Mouse (Mus musculus) intestine, postnatal 0 days (tissue): ENCODE measurements around the gene Mgat4c. TPM values are rescaled to one million over a fixed set of nuclear protein-coding genes. Genes with fewer than 3 reads are reported as not detected.

ENCODE experiments used
- ATAC-seq: fragments of 200-750 bp; cut with Nextera tagmentation; 2 replicates; pipeline ENCODE4 v1.8.0; 2017; ENCODE audit warnings: mild to moderate bottlenecking, moderate TSS enrichment, moderate library complexity
- H3K27ac ChIP-seq: fragments of 300-500 bp; sonication (generic); 2 replicates; pipeline ENCODE4 v1.5.1; 2014; ENCODE audit warnings: mild to moderate bottlenecking, low read depth, low read length, moderate library complexity
- H3K27me3 ChIP-seq: fragments of 300-500 bp; sonication (generic); replicated peaks from 2 replicates; pipeline ENCODE4 v1.6.1; 2014; ENCODE audit warnings: low read length, mixed read lengths; ENCODE audit not compliant: control insufficient read depth, insufficient read depth
- H3K36me3 ChIP-seq: fragments of 300-500 bp; sonication (generic); 2 replicates; pipeline ENCODE4 v1.6.1; 2014; ENCODE audit warnings: mild to moderate bottlenecking, moderate library complexity; ENCODE audit not compliant: control insufficient read depth, insufficient read depth
- H3K4me1 ChIP-seq: fragments of 300-500 bp; sonication (generic); replicated peaks from 2 replicates; pipeline ENCODE4 v1.6.1; 2014; ENCODE audit warnings: antibody characterized with exemption, low read length, mixed read lengths; ENCODE audit not compliant: control insufficient read depth, insufficient read depth
- H3K4me2 ChIP-seq: fragments of 300-500 bp; sonication (generic); replicated peaks from 2 replicates; pipeline ENCODE4 v1.6.1; 2014; ENCODE audit warnings: low read depth, mild to moderate bottlenecking, moderate library complexity
- H3K4me3 ChIP-seq: fragments of 300-500 bp; sonication (generic); 2 replicates; pipeline ENCODE4 v1.5.1; 2014; ENCODE audit warnings: low read depth, low read length
- H3K9ac ChIP-seq: fragments of 300-500 bp; sonication (generic); 2 replicates; pipeline ENCODE4 v1.6.1; 2014; ENCODE audit warnings: mild to moderate bottlenecking, low read depth, low read length
- H3K9me3 ChIP-seq: fragments of 300-500 bp; sonication (generic); 2 replicates; pipeline ENCODE4 v1.6.1; 2016; ENCODE audit warnings: mixed run types; ENCODE audit not compliant: control insufficient read depth
- CTCF ChIP-seq: sonication (generic); IDR thresholded peaks from 2 replicates; pipeline ENCODE4 v1.5.1; 2016; ENCODE audit warnings: low read depth, mild to moderate bottlenecking, control low read depth, antibody characterized with exemption, moderate library complexity
- WGBS: fragments of 180-500 bp; shearing (Covaris S2); extraction: QIAGEN DNeasy Blood & Tissue Kit; methylation state at CpG from one replicate; pipeline ENCODE4 v1.1.7; 2014; 5-methylcytosine and 5-hydroxymethylcytosine counted together
- polyA plus RNA-seq: library from polyadenylated mRNA; unstranded; fragments of >200 nt; fragmentation: Nextera tagmentation; extraction: Ambion mirVana; gene quantifications from 2 replicates; pipeline ENCODE4 v1.2.1, GENCODE M21; 2015

Gene Mgat4c
- polyA plus RNA-seq, 1 experiment from 2014 or later, result 42.5 TPM

GRCm38 (mm10) chr10:102074541-102075398 lies 393.5 kb downstream of the Mgat4c start:
- ATAC-seq, result no peak
- no peak for TF ChIP-seq CTCF
- H3K27ac ChIP-seq, result no peak overlapping the region
- H3K36me3 ChIP-seq, result no peaks in the 10 kb centered on the region
- no peaks in the 10 kb centered on the region for H3K27me3 ChIP-seq
- no peak overlapping the region for H3K4me3 ChIP-seq
- no peak overlapping the region for H3K4me2 ChIP-seq
- no peak overlapping the region for H3K9ac ChIP-seq
- H3K9me3 ChIP-seq, result no peaks in the 10 kb centered on the region
- H3K4me1 ChIP-seq, result no peaks in the 10 kb centered on the region

- Histone ChIP-seq H3K4me1 (no peaks in the 10 kb centered on the region), H3K27ac (no peak overlapping the region), H3K9ac (no peak overlapping the region), H3K36me3 (no peaks in the 10 kb centered on the region), H3K4me2 (no peak overlapping the region), H3K4me3 (no peak overlapping the region), H3K27me3 (no peaks in the 10 kb centered on the region), H3K9me3 (no peaks in the 10 kb centered on the region)
- TF ChIP-seq CTCF, result no peak
- ATAC-seq, result no peak
- WGBS, result 71% methylated on average over 1 of the region's 1 CpGs
Observed at GRCm38 (mm10) chr10:102123153-102123552, 441.9 kb downstream of the Mgat4c start.

- H3K4me3 ChIP-seq, result no peak overlapping the region
- H3K4me2 ChIP-seq, result no peak overlapping the region
- no peak for TF ChIP-seq CTCF
- no peaks in the 10 kb centered on the region for H3K9me3 ChIP-seq
- H3K27me3 ChIP-seq, result no peaks in the 10 kb centered on the region
- no peaks in the 10 kb centered on the region for H3K4me1 ChIP-seq
- H3K36me3 ChIP-seq, result no peaks in the 10 kb centered on the region
- ATAC-seq, result no peak
- WGBS, result 75% methylated on average over 4 of the region's 4 CpGs
- no peak overlapping the region for H3K9ac ChIP-seq
- H3K27ac ChIP-seq, result no peak overlapping the region
Observed at GRCm38 (mm10) chr10:102127340-102127739, 446.1 kb downstream of the Mgat4c start.

DNA sequence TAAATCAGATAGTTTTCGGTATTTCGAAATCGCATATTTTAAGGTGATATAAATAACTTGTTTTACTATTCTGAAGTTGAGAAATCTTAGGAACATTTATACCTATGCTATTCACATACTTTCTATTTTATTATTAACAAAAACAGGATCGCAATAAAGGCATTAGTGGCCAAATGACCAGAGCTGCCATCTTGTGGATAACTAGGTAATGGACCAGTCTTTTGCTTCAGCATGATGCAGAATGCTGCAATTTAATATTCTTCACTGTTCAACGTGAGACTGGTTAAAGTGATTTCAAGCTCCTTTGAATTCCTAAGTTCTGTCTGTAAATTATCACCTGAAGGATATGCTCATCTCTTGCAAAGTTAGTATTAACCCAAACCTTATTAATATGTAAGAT lies 473.6 kb downstream of the Mgat4c start:
- Histone ChIP-seq H3K36me3 (no peaks in the 10 kb centered on the region), H3K9me3 (no peaks in the 10 kb centered on the region), H3K27ac (no peak overlapping the region), H3K4me3 (no peak overlapping the region), H3K4me1 (no peaks in the 10 kb centered on the region), H3K27me3 (no peaks in the 10 kb centered on the region), H3K9ac (no peak overlapping the region), H3K4me2 (no peak overlapping the region)
- peak; percentile 44 for TF ChIP-seq CTCF
- 76% methylated on average over 5 of the region's 5 CpGs for WGBS
- ATAC-seq, result no peak

DNA sequence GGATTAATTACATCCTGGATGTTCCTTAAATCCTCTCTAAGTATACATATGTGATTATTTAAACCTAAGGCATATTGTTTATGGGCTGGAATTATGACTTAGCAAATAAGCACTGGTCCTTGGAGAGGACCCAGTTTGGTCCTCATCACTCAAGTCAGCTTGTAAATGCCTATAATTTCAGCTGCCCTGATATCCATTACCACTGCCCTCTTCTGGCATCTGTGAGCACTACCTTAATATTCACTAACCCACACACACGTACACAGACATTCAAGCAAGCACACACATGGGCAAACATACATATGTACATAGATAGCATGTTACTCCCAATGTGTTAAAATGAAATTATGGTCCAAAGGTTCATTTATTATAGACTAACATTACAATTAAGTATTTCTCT lies 474.6 kb downstream of the Mgat4c start:
- no peak for ATAC-seq
- H3K4me1 ChIP-seq, result no peaks in the 10 kb centered on the region
- no peaks in the 10 kb centered on the region for H3K27me3 ChIP-seq
- no peak overlapping the region for H3K4me3 ChIP-seq
- H3K36me3 ChIP-seq, result no peaks in the 10 kb centered on the region
- H3K4me2 ChIP-seq, result no peak overlapping the region
- peak; percentile 30; the same call in 1 of the 2 replicates for TF ChIP-seq CTCF
- WGBS, result 52% methylated on average over 1 of the region's 1 CpGs
- H3K9me3 ChIP-seq, result no peaks in the 10 kb centered on the region
- no peak overlapping the region for H3K27ac ChIP-seq
- H3K9ac ChIP-seq, result no peak overlapping the region

GRCm38 (mm10) chr10:102158809-102159208 lies 477.5 kb downstream of the Mgat4c start:
- no peak for TF ChIP-seq CTCF
- H3K27me3 ChIP-seq, result no peaks in the 10 kb centered on the region
- H3K9ac ChIP-seq, result no peak overlapping the region
- H3K27ac ChIP-seq, result no peak overlapping the region
- H3K36me3 ChIP-seq, result no peaks in the 10 kb centered on the region
- H3K4me3 ChIP-seq, result no peak overlapping the region
- no peaks in the 10 kb centered on the region for H3K9me3 ChIP-seq
- H3K4me1 ChIP-seq, result no peaks in the 10 kb centered on the region
- H3K4me2 ChIP-seq, result peak overlapping the region; percentile 35
- no peak for ATAC-seq
- WGBS, result 8% methylated on average over 12 of the region's 12 CpGs
